Mouse (Mus musculus) lung, postnatal 4 days (tissue): ENCODE measurements at regions not wholly inside any gene's neighbourhood (a gene's known extent, or its start where the extent isn't known, plus 50 kb on each side); places are given as distances from the start of the nearest gene placed in this dataset.
A peak's percentile ranks its signal among the peaks of the same experiment; 100 is the strongest.
"Not testable (repeated sequence)": the region's sequence is repeated elsewhere in the genome, so short reads cannot be mapped to it uniquely, and the experiment has no call there.

Source experiments
- DNase-seq, 2 experiments: peaks; one replicate each; pipeline ENCODE4 v3.0.0; 2021

GRCm38 (mm10) chr13:89375526-89376474, 163.8 kb upstream of the Hapln1 start:
- DNase-seq: no peak

- DNase-seq: no peak
These were observed 161.2 kb upstream of the Hapln1 start for GRCm38 (mm10) chr13:89378365-89378764.

- not testable (repeated sequence) for DNase-seq
These were observed 155.9 kb upstream of the Hapln1 start for GRCm38 (mm10) chr13:89383619-89384190.

GRCm38 (mm10) chr13:89384598-89385145, 154.9 kb upstream of the Hapln1 start:
- DNase-seq: peak; percentile 9 to 45

- no peak for DNase-seq
These were observed 152.2 kb upstream of the Hapln1 start for GRCm38 (mm10) chr13:89387416-89387815.

- DNase-seq: no peak
These were observed 150.4 kb upstream of the Hapln1 start for GRCm38 (mm10) chr13:89389149-89389548.

- DNase-seq: no peak
These were observed 144.8 kb upstream of the Hapln1 start for GRCm38 (mm10) chr13:89394717-89395344.

GRCm38 (mm10) chr13:89395851-89396250, 143.7 kb upstream of the Hapln1 start:
- no peak for DNase-seq

GRCm38 (mm10) chr13:89401084-89401671, 138.4 kb upstream of the Hapln1 start:
- DNase-seq: no peak

GRCm38 (mm10) chr13:89410504-89410903, 129.1 kb upstream of the Hapln1 start:
- no peak for DNase-seq

GRCm38 (mm10) chr13:89412768-89413487, 126.7 kb upstream of the Hapln1 start:
- no peak for DNase-seq

GRCm38 (mm10) chr13:89418804-89419203, 120.8 kb upstream of the Hapln1 start:
- no peak for DNase-seq

GRCm38 (mm10) chr13:89421833-89422232, 117.8 kb upstream of the Hapln1 start:
- DNase-seq: no peak

- DNase-seq: no peak
These were observed 116.1 kb upstream of the Hapln1 start for GRCm38 (mm10) chr13:89423491-89423890.

GRCm38 (mm10) chr13:89428272-89429071, 111.1 kb upstream of the Hapln1 start:
- DNase-seq: no peak

GRCm38 (mm10) chr13:89444847-89445246, 94.7 kb upstream of the Hapln1 start:
- no peak for DNase-seq

GRCm38 (mm10) chr13:89453819-89454218, 85.8 kb upstream of the Hapln1 start:
- DNase-seq: no peak

GRCm38 (mm10) chr13:89454249-89455018, 85.2 kb upstream of the Hapln1 start:
- DNase-seq: no peak

GRCm38 (mm10) chr13:89463746-89464145, 75.8 kb upstream of the Hapln1 start:
- no peak for DNase-seq
